Mouse (Mus musculus) ES-E14 (cell line): ENCODE data around the gene Sec62. TPM values are rescaled to one million over a fixed set of nuclear protein-coding genes. Genes with fewer than 3 reads are reported as not detected.

Experiments
- DNase-seq: peaks from one replicate; pipeline ENCODE4 v3.0.0-alpha.2; 2013; ENCODE audit warnings: low read depth, low spot score
- H3K27ac ChIP-seq: 2 replicates; pipeline ENCODE4 v1.5.1; 2012; ENCODE audit warnings: low read depth, mild to moderate bottlenecking, low read length, moderate library complexity, mixed read lengths; ENCODE audit not compliant: poor library complexity, insufficient read depth, severe bottlenecking
- H3K36me3 ChIP-seq: 2 replicates; pipeline ENCODE4 v1.6.1; 2012; ENCODE audit warnings: mild to moderate bottlenecking, low read length, moderate library complexity, mixed read lengths; ENCODE audit not compliant: control insufficient read depth, poor library complexity, insufficient read depth, severe bottlenecking
- H3K4me1 ChIP-seq, 2 experiments: fragments of 150-350 bp in 1 of 2; sonication (generic) in 1 of 2; 2 replicates each; pipeline ENCODE4 v1.6.1; 2012; ENCODE audit warnings: low read length in 2 of 2, mild to moderate bottlenecking in 1 of 2, mixed read lengths in 1 of 2; ENCODE audit not compliant: control insufficient read depth in 2 of 2, insufficient read depth in 2 of 2, poor library complexity in 1 of 2
- H3K4me3 ChIP-seq, 2 experiments: fragments of 150-350 bp in 1 of 2; sonication (generic) in 1 of 2; 2 replicates each; pipeline ENCODE4 v1.5.1; 2012; ENCODE audit warnings: low read length in 2 of 2, low read depth in 1 of 2, mild to moderate bottlenecking in 1 of 2, mixed read lengths in 1 of 2; ENCODE audit not compliant: insufficient read depth in 1 of 2, poor library complexity in 1 of 2, severe bottlenecking in 1 of 2
- H3K9ac ChIP-seq: 2 replicates; pipeline ENCODE4 v1.6.1; 2012; ENCODE audit warnings: low read depth, mild to moderate bottlenecking, low read length, mixed read lengths; ENCODE audit not compliant: poor library complexity, insufficient read depth, severe bottlenecking
- H3K9me3 ChIP-seq: fragments of 150-350 bp; sonication (generic); 2 replicates; pipeline ENCODE4 v1.6.1; 2012; ENCODE audit warnings: low read depth, mild to moderate bottlenecking, low read length; ENCODE audit not compliant: control insufficient read depth, insufficient read depth
- CHD2 ChIP-seq: IDR thresholded peaks from 2 replicates; pipeline ENCODE4 v1.6.1; 2014; ENCODE audit warnings: mild to moderate bottlenecking, low read depth, low read length, inconsistent platforms
- HCFC1 ChIP-seq: IDR thresholded peaks from 2 replicates; pipeline ENCODE4 v1.6.1; 2012; ENCODE audit warnings: low read length, inconsistent platforms, borderline replicate concordance; ENCODE audit not compliant: insufficient read depth
- MAFK ChIP-seq: IDR thresholded peaks from 2 replicates; pipeline ENCODE4 v1.6.1; 2014; ENCODE audit warnings: mild to moderate bottlenecking, low read depth, low read length, inconsistent platforms; ENCODE audit not compliant: insufficient read depth
- ZC3H11A ChIP-seq: IDR thresholded peaks from 2 replicates; pipeline ENCODE4 v1.6.1; 2012; ENCODE audit warnings: low read depth, mild to moderate bottlenecking, inconsistent platforms, low read length, borderline replicate concordance
- ZNF384 ChIP-seq: IDR thresholded peaks from 2 replicates; pipeline ENCODE4 v1.6.1; 2012; ENCODE audit warnings: low read depth, low read length, inconsistent platforms
- in situ Hi-C, 2 experiments: fragments of 600-800 bp; cut with MboI; formaldehyde crosslinking; loops; one replicate each; pipeline ENCODE4 v1.15.1; 2025; ENCODE audit warnings: low sequenced_read_pairs in 2 of 2, inconsistent platforms in 1 of 2; ENCODE audit not compliant: unreplicated experiment in 2 of 2
- total RNA-seq: library from RNA; depleted of rRNA; stranded (reverse); fragments of 300-350 nt; gene quantifications from 2 replicates; pipeline ENCODE4 v1.2.3, GENCODE M21; 2012

The Sec62 gene
- total RNA-seq, 1 experiment = 75.7 TPM

DNA sequence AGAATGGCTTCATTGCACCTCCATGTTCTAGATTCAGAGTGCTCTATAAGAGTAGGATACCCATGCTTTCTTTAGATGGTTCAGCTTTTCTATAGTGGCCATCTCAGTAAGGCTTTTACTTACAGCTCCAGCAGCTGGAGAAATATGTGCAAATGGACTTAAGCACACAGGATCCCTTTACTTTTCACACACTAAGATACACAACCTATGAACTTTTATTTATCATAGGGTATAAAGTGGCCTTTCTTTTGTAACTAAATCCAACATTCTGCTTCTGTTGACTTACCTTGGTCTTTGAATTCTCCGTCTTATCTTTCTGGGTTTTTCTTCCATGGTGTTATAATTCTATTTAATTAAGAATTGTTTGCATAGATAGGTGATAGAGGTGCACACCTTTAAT, 21.1 kb upstream of the Sec62 start:
- H3K36me3 ChIP-seq = no peaks in the 10 kb centered on the region
- H3K4me3 ChIP-seq = no peak overlapping the region
- TF ChIP-seq MAFK (no peak), ZC3H11A (no peak), CHD2 (no peak), HCFC1 (no peak), ZNF384 (no peak)
- no peak overlapping the region for H3K27ac ChIP-seq
- no peaks in the 10 kb centered on the region for H3K4me1 ChIP-seq
- H3K9ac ChIP-seq = no peak overlapping the region
- no peak for DNase-seq
- no peaks in the 10 kb centered on the region for H3K9me3 ChIP-seq
- in situ Hi-C loops = no loop called here

DNA sequence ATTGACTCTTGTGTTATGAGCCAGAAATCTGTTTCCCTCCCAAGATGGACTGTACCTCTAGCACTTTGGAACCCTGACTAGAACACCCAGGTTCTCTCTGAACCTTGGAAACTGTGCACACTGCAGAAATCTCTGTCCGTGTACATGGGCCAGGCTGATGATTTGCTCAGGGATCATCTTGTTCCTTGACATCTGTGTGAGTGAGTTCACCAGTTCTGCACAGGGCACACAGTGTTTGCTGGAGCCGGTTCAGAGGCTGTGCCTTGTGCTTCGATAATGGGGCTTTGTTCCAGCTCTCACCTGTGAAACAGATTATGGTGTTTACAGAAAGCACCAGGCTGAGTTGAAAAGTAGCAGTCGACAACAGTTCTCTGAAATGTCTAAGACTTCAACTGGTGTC, 20.0 kb upstream of the Sec62 start:
- Histone ChIP-seq H3K36me3 (no peaks in the 10 kb centered on the region), H3K9me3 (no peaks in the 10 kb centered on the region), H3K27ac (no peak overlapping the region), H3K9ac (no peak overlapping the region), H3K4me3 (no peak overlapping the region), H3K4me1 (no peaks in the 10 kb centered on the region)
- no peak for DNase-seq
- TF ChIP-seq HCFC1 (no peak), ZNF384 (no peak)
- in situ Hi-C loops = no loop called here

DNA sequence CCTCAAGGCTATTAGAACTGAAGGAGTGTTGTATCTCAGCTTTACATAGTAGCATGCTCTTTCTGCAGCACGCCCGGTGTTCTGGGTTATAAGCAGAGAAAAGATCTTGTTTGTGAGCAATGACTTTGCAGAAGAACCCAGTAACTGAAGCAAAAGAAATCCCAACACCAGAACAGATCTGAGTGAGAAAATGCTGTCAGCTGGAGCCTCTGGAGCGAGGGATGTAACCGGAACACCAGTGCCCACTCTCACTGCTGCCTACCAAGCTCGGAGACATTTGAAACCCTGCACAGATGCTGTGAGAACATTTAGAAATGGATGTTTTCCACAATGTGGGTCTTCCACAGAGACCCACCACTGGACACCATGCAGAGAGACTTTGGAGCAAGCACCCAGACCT, 18.0 kb upstream of the Sec62 start:
- Histone ChIP-seq H3K9me3 (no peaks in the 10 kb centered on the region), H3K36me3 (no peaks in the 10 kb centered on the region), H3K4me1 (no peaks in the 10 kb centered on the region), H3K9ac (no peak overlapping the region), H3K4me3 (no peak overlapping the region), H3K27ac (no peak overlapping the region)
- no peak for DNase-seq
- in situ Hi-C loops = no loop called here
- TF ChIP-seq ZNF384 = no peak
- no peak for TF ChIP-seq ZC3H11A
- no peak for TF ChIP-seq CHD2
- TF ChIP-seq MAFK = no peak

DNA sequence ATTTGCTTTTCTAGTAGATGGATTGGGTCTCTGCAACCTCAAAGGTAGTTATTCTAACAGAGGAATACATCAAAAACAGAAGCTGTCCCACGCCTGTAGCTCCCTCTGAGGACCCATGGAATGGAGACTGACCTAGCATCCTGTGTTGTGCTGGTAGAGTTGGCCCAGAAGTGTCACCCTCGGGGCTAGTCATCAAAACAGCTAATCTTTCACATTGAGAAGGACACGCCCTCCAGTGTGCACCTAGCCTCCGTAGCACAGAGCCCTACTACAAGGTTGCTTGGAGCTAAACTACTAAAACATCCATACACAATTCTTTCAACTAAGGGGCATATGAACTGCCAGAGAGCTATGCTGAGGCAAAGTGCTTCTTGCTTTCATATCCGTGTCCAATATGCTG, 14.7 kb upstream of the Sec62 start:
- Histone ChIP-seq H3K9me3 (no peaks in the 10 kb centered on the region), H3K27ac (no peak overlapping the region), H3K4me1 (no peaks in the 10 kb centered on the region), H3K9ac (no peak overlapping the region), H3K4me3 (no peak overlapping the region), H3K36me3 (no peaks in the 10 kb centered on the region)
- TF ChIP-seq ZC3H11A (no peak), HCFC1 (no peak), CHD2 (no peak), ZNF384 (no peak), MAFK (no peak)
- in situ Hi-C loops = no loop called here
- DNase-seq = no peak

DNA sequence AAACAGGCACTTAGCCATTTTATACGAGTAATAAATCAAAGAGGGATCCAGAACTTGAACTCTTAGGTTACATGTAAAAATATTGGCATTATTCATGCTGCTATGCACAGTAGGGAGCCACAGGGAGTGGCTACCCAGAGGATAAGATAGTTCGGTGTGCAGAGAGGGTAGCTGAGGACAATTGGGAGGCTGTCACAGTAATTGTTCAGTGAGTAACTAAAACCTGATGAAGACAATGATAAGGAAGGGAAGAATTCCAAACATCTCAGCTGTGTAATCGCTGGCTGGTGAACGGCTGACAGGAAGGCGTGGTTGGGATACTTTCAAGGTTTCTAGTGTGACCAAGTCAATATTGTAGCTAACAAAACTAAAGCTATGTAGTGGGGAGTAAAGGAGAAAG, 4.1 kb upstream of the Sec62 start:
- TF ChIP-seq ZNF384 = no peak
- DNase-seq = peak; percentile 31
- Histone ChIP-seq H3K36me3 (no peaks in the 10 kb centered on the region), H3K27ac (no peak overlapping the region), H3K9ac (no peak overlapping the region), H3K4me1 (peaks cover 0 to 7% of the 10 kb centered on the region in 2 experiments; a peak in 1 of 4 replicates), H3K4me3 (no peak overlapping the region), H3K9me3 (no peaks in the 10 kb centered on the region)
- in situ Hi-C loops = no loop called here
